Mouse (Mus musculus): ENCODE data around the gene 4930519P11Rik. TPM values are rescaled to one million over a fixed set of nuclear protein-coding genes. Genes with fewer than 3 reads are reported as not detected.

4930519P11Rik gene
- polyA plus RNA-seq, 1 experiment from 2014 or later = 0.35 TPM

- Histone ChIP-seq H3K27ac (replicated peaks) (no peak overlapping the region), H3K4me1 (no peaks in the 10 kb centered on the region), H3K27me3 (replicated peaks) (no peaks in the 10 kb centered on the region), H3K9ac (replicated peaks) (no peak overlapping the region), H3K9me3 (replicated peaks) (no peaks in the 10 kb centered on the region; the same call in 1 of the 2 replicates), H3K4me3 (replicated peaks) (no peak overlapping the region), H3K4me2 (no peak overlapping the region), H3K36me3 (peaks cover 59% of the 10 kb centered on the region)
- ATAC-seq (ENCODE audit: low FRiP score) = no peak
Observed at GRCm38 (mm10) chr2:154624137-154624536, 10.9 kb upstream of the 4930519P11Rik start.

GRCm38 (mm10) chr2:154621684-154622083 lies 8.4 kb upstream of the 4930519P11Rik start:
- no peak for ATAC-seq (ENCODE audit: low FRiP score)
- no peaks in the 10 kb centered on the region; the same call in 1 of the 2 replicates for H3K9me3 ChIP-seq (replicated peaks)
- no peak overlapping the region for H3K27ac ChIP-seq (replicated peaks)
- H3K4me3 ChIP-seq (replicated peaks) = no peak overlapping the region
- no peak overlapping the region for H3K4me2 ChIP-seq
- 91% methylated on average over 5 of the region's 5 CpGs for WGBS
- H3K9ac ChIP-seq (replicated peaks) = no peak overlapping the region
- H3K4me1 ChIP-seq = no peaks in the 10 kb centered on the region
- H3K27me3 ChIP-seq (replicated peaks) = no peaks in the 10 kb centered on the region
- H3K36me3 ChIP-seq = peaks cover 46% of the 10 kb centered on the region

GRCm38 (mm10) chr2:154617061-154617460 lies 3.8 kb upstream of the 4930519P11Rik start:
- no peak for ATAC-seq (ENCODE audit: low FRiP score)
- Histone ChIP-seq H3K27me3 (replicated peaks) (no peaks in the 10 kb centered on the region), H3K9me3 (replicated peaks) (no peaks in the 10 kb centered on the region), H3K27ac (replicated peaks) (no peak overlapping the region), H3K36me3 (peaks cover 3% of the 10 kb centered on the region; the same call in 1 of the 2 replicates), H3K9ac (replicated peaks) (no peak overlapping the region), H3K4me3 (replicated peaks) (no peak overlapping the region), H3K4me2 (no peak overlapping the region), H3K4me1 (peaks cover 24% of the 10 kb centered on the region)
- 97% methylated on average over 3 of the region's 3 CpGs for WGBS

- peaks cover 3% of the 10 kb centered on the region; the same call in 1 of the 2 replicates for H3K36me3 ChIP-seq
- H3K4me3 ChIP-seq (replicated peaks) = no peak overlapping the region
- H3K4me2 ChIP-seq = no peak overlapping the region
- no peak for ATAC-seq (ENCODE audit: low FRiP score)
- no peak overlapping the region for H3K9ac ChIP-seq (replicated peaks)
- H3K9me3 ChIP-seq (replicated peaks) = no peaks in the 10 kb centered on the region
- WGBS = 94% methylated on average over 5 of the region's 5 CpGs
- no peaks in the 10 kb centered on the region for H3K27me3 ChIP-seq (replicated peaks)
- peaks cover 24% of the 10 kb centered on the region for H3K4me1 ChIP-seq
- H3K27ac ChIP-seq (replicated peaks) = no peak overlapping the region
Observed at GRCm38 (mm10) chr2:154615674-154616073, 2.4 kb upstream of the 4930519P11Rik start.

- H3K9me3 ChIP-seq (replicated peaks) = no peaks in the 10 kb centered on the region
- H3K9ac ChIP-seq (replicated peaks) = no peak overlapping the region
- no peak overlapping the region for H3K4me3 ChIP-seq (replicated peaks)
- peak overlapping the region; percentile 77 for H3K4me2 ChIP-seq
- no peak for ATAC-seq (ENCODE audit: low FRiP score)
- peaks cover 3% of the 10 kb centered on the region; the same call in 1 of the 2 replicates for H3K36me3 ChIP-seq
- no peak overlapping the region for H3K27ac ChIP-seq (replicated peaks)
- H3K4me1 ChIP-seq = peaks cover 24% of the 10 kb centered on the region
- no peaks in the 10 kb centered on the region for H3K27me3 ChIP-seq (replicated peaks)
- WGBS = 73% methylated on average over 18 of the region's 19 CpGs
Observed at GRCm38 (mm10) chr2:154614841-154615576, 1.8 kb upstream of the 4930519P11Rik start.

- no peaks in the 10 kb centered on the region for H3K9me3 ChIP-seq (replicated peaks)
- no peak for ATAC-seq (ENCODE audit: low FRiP score)
- H3K27me3 ChIP-seq (replicated peaks) = no peaks in the 10 kb centered on the region
- H3K9ac ChIP-seq (replicated peaks) = no peak overlapping the region
- H3K27ac ChIP-seq (replicated peaks) = no peak overlapping the region
- peaks cover 12% of the 10 kb centered on the region for H3K4me1 ChIP-seq
- no peak overlapping the region for H3K4me2 ChIP-seq
- H3K36me3 ChIP-seq = no peaks in the 10 kb centered on the region
- 66% methylated on average over 10 of the region's 10 CpGs for whole genome bisulfite sequencing
- no peak overlapping the region for H3K4me3 ChIP-seq (replicated peaks)
Observed at GRCm38 (mm10) chr2:154609050-154609767, 4.0 kb downstream of the 4930519P11Rik start.

GRCm38 (mm10) chr2:154606965-154607364 lies 6.3 kb downstream of the 4930519P11Rik start:
- no peak overlapping the region for H3K27ac ChIP-seq (replicated peaks)
- H3K36me3 ChIP-seq = no peaks in the 10 kb centered on the region
- 83% methylated on average over 1 of the region's 1 CpGs for WGBS
- no peak overlapping the region for H3K4me3 ChIP-seq (replicated peaks)
- no peaks in the 10 kb centered on the region for H3K9me3 ChIP-seq (replicated peaks)
- H3K9ac ChIP-seq (replicated peaks) = no peak overlapping the region
- no peak overlapping the region for H3K4me2 ChIP-seq
- no peaks in the 10 kb centered on the region for H3K27me3 ChIP-seq (replicated peaks)
- peaks cover 16% of the 10 kb centered on the region for H3K4me1 ChIP-seq
- no peak for ATAC-seq (ENCODE audit: low FRiP score)

- no peaks in the 10 kb centered on the region for H3K9me3 ChIP-seq (replicated peaks)
- peak overlapping the region; percentile 77 for H3K4me2 ChIP-seq
- H3K27me3 ChIP-seq (replicated peaks) = no peaks in the 10 kb centered on the region
- H3K9ac ChIP-seq (replicated peaks) = no peak overlapping the region
- 40% methylated on average over 7 of the region's 7 CpGs for WGBS
- ATAC-seq (ENCODE audit: low FRiP score) = no peak
- peaks cover 16% of the 10 kb centered on the region for H3K4me1 ChIP-seq
- peak overlapping the region; percentile 80 for H3K4me3 ChIP-seq (replicated peaks)
- no peaks in the 10 kb centered on the region for H3K36me3 ChIP-seq
- no peak overlapping the region for H3K27ac ChIP-seq (replicated peaks)
Observed at GRCm38 (mm10) chr2:154604156-154604555, 9.1 kb downstream of the 4930519P11Rik start.

- Histone ChIP-seq H3K4me2 (peak within 1 kb of the TSS; percentile 77), H3K27ac (replicated peaks) (peak within 1 kb of the TSS; percentile 75), H3K36me3 (no peaks in the 10 kb centered on the region), H3K9me3 (replicated peaks) (no peaks in the 10 kb centered on the region), H3K4me1 (peaks cover 16% of the 10 kb centered on the region), H3K9ac (replicated peaks) (peak within 1 kb of the TSS; percentile 86), H3K27me3 (replicated peaks) (no peaks in the 10 kb centered on the region), H3K4me3 (replicated peaks) (peak within 1 kb of the TSS; percentile 80)
- WGBS = under 1% methylated on average over 13 of the region's 13 CpGs
- ATAC-seq (ENCODE audit: low FRiP score) = peak; percentile 100
Observed at GRCm38 (mm10) chr2:154603638-154604153, 9.5 kb downstream of the 4930519P11Rik start, which contains the start of gene Pxmp4. Gene Pxmp4 (minus strand): TSS chr2:154603708.

GRCm38 (mm10) chr2:154603007-154603637 lies 10.1 kb downstream of the 4930519P11Rik start:
- Histone ChIP-seq H3K27ac (replicated peaks) (peak overlapping the region; percentile 75), H3K9ac (replicated peaks) (peak overlapping the region; percentile 86), H3K4me1 (peaks cover 16% of the 10 kb centered on the region), H3K27me3 (replicated peaks) (no peaks in the 10 kb centered on the region), H3K36me3 (no peaks in the 10 kb centered on the region), H3K4me2 (peak overlapping the region; percentile 77), H3K9me3 (replicated peaks) (no peaks in the 10 kb centered on the region), H3K4me3 (replicated peaks) (peak overlapping the region; percentile 80)
- peak; percentile 63; the same call in 1 of the 2 replicates for ATAC-seq (ENCODE audit: low FRiP score)
- WGBS = 21% methylated on average over 22 of the region's 22 CpGs

- Histone ChIP-seq H3K27ac (replicated peaks) (no peak overlapping the region), H3K9ac (replicated peaks) (no peak overlapping the region), H3K4me2 (no peak overlapping the region), H3K27me3 (replicated peaks) (no peaks in the 10 kb centered on the region), H3K36me3 (no peaks in the 10 kb centered on the region), H3K4me1 (peaks cover 16% of the 10 kb centered on the region), H3K9me3 (replicated peaks) (no peaks in the 10 kb centered on the region), H3K4me3 (replicated peaks) (no peak overlapping the region)
- no peak for ATAC-seq (ENCODE audit: low FRiP score)
- WGBS = 75% methylated on average over 3 of the region's 3 CpGs
Observed at GRCm38 (mm10) chr2:154601324-154601723, 11.9 kb downstream of the 4930519P11Rik start.

Measured in neural tube, embryonic 15.5 days (tissue).